Mouse (Mus musculus) embryonic facial prominence, embryonic 14.5 days (tissue): ENCODE measurements around the gene Sugp1. TPM values are rescaled to one million over a fixed set of nuclear protein-coding genes. Genes with fewer than 3 reads are reported as not detected.

Experiments used
- microRNA-seq: library from miRNA; unstranded; fragments of <30 nt; microRNA quantifications from one replicate; pipeline ENCODE4, GENCODE M21; 2016; ENCODE audit warnings: borderline number of aligned reads
- polyA plus RNA-seq: library from polyadenylated mRNA; unstranded; fragments of >200 nt; fragmentation: Nextera tagmentation; extraction: Ambion mirVana; gene quantifications from 2 replicates; pipeline ENCODE4 v1.2.1, GENCODE M21; 2014

Gene Sugp1
- polyA plus RNA-seq, 1 experiment from 2014 or later = 25.1 TPM

Small RNA genes within 50 kb of the gene (microRNA-seq; reads per million reads assigned to microRNA genes)
- gene Mir7066 = not detected

Other genes with a start within 250 kb of the Sugp1 start
- 7.0 and 8.6 TPM in 2 replicates for gene Gmip, start 234.1 kb upstream of the Sugp1 start, polyA plus RNA-seq
- 0.86 and 0.92 TPM in 2 replicates for gene Lpar2, start 220.4 kb upstream of the Sugp1 start, polyA plus RNA-seq
- gene Pbx4, start 210.3 kb upstream of the Sugp1 start, polyA plus RNA-seq = 8.4 and 9.0 TPM in 2 replicates
- 1.1 and 1.3 TPM in 2 replicates for gene Cilp2, start 155.1 kb upstream of the Sugp1 start, polyA plus RNA-seq
- 2.5 and 3.1 TPM in 2 replicates for gene Tssk6, start 140.6 kb upstream of the Sugp1 start, polyA plus RNA-seq
- 185 and 201 TPM in 2 replicates for gene Ndufa13, start 140.3 kb upstream of the Sugp1 start, polyA plus RNA-seq
- 3.6 and 3.8 TPM in 2 replicates for gene Yjefn3, start 140.1 kb upstream of the Sugp1 start, polyA plus RNA-seq
- 49.4 and 50.4 TPM in 2 replicates for gene Gatad2a, start 46.4 kb upstream of the Sugp1 start, polyA plus RNA-seq
- gene Mau2, start 79 bp upstream of the Sugp1 start, polyA plus RNA-seq = 45.8 and 49.1 TPM in 2 replicates
- gene Tm6sf2, start 30.1 kb downstream of the Sugp1 start, polyA plus RNA-seq = 0.47 and 1.1 TPM in 2 replicates
- gene Hapln4, start 40.6 kb downstream of the Sugp1 start, polyA plus RNA-seq = 0.34 and 0.53 TPM in 2 replicates
- 1.1 and 1.2 TPM in 2 replicates for gene Ncan, start 78.1 kb downstream of the Sugp1 start, polyA plus RNA-seq
- 18.7 and 20.4 TPM in 2 replicates for gene Nr2c2ap, start 88.5 kb downstream of the Sugp1 start, polyA plus RNA-seq
- gene Rfxank, start 96.3 kb downstream of the Sugp1 start, polyA plus RNA-seq = 13.0 and 17.1 TPM in 2 replicates
- gene Borcs8, start 96.7 kb downstream of the Sugp1 start, polyA plus RNA-seq = 45.1 and 54.0 TPM in 2 replicates
- gene Mef2b, start 96.9 kb downstream of the Sugp1 start, polyA plus RNA-seq = 4.9 and 5.1 TPM in 2 replicates
- gene Tmem161a, start 129.5 kb downstream of the Sugp1 start, polyA plus RNA-seq = 46.4 and 55.2 TPM in 2 replicates
- gene Slc25a42, start 169.5 kb downstream of the Sugp1 start, polyA plus RNA-seq = 4.0 and 5.4 TPM in 2 replicates
- gene Sugp2, start 191.4 kb downstream of the Sugp1 start, polyA plus RNA-seq = 27.1 and 32.7 TPM in 2 replicates
- 28.8 and 33.4 TPM in 2 replicates for gene Armc6, start 191.7 kb downstream of the Sugp1 start, polyA plus RNA-seq
- gene Homer3, start 240.0 kb downstream of the Sugp1 start, polyA plus RNA-seq = 26.8 and 37.3 TPM in 2 replicates